Mouse (Mus musculus): ENCODE measurements around the gene Mrpl21. TPM values are rescaled to one million over a fixed set of nuclear protein-coding genes. Genes with fewer than 3 reads are reported as not detected.
A peak's percentile ranks its signal among the peaks of the same experiment; 100 is the strongest.

Mrpl21 gene
- polyA plus RNA-seq, 1 experiment = 53.9 TPM

- no peak for DNase-seq (ENCODE audit: extremely low spot score in 1 of 2, low spot score in 1 of 2)
These were observed 12.5 kb downstream of the Mrpl21 start for GRCm38 (mm10) chr19:3295245-3295644.

- no peak for DNase-seq (ENCODE audit: extremely low spot score in 1 of 2, low spot score in 1 of 2)
These were observed 14.3 kb downstream of the Mrpl21 start for GRCm38 (mm10) chr19:3297034-3297433.

- DNase-seq (ENCODE audit: extremely low spot score in 1 of 2, low spot score in 1 of 2) = no peak
These were observed 15.1 kb downstream of the Mrpl21 start for GRCm38 (mm10) chr19:3297775-3298174.

- no peak for DNase-seq (ENCODE audit: extremely low spot score in 1 of 2, low spot score in 1 of 2)
These were observed 21.3 kb downstream of the Mrpl21 start for GRCm38 (mm10) chr19:3304017-3304416.

- DNase-seq (ENCODE audit: extremely low spot score in 1 of 2, low spot score in 1 of 2) = no peak
These were observed 24.7 kb downstream of the Mrpl21 start for GRCm38 (mm10) chr19:3307175-3307949.

- no peak for DNase-seq (ENCODE audit: extremely low spot score in 1 of 2, low spot score in 1 of 2)
These were observed 36.6 kb downstream of the Mrpl21 start for GRCm38 (mm10) chr19:3319341-3319740.

GRCm38 (mm10) chr19:3320086-3320485 lies 37.4 kb downstream of the Mrpl21 start:
- no peak for DNase-seq (ENCODE audit: extremely low spot score in 1 of 2, low spot score in 1 of 2)

GRCm38 (mm10) chr19:3320801-3321200 lies 38.1 kb downstream of the Mrpl21 start:
- no peak for DNase-seq (ENCODE audit: extremely low spot score in 1 of 2, low spot score in 1 of 2)

- no peak for DNase-seq (ENCODE audit: extremely low spot score in 1 of 2, low spot score in 1 of 2)
These were observed 38.9 kb downstream of the Mrpl21 start for GRCm38 (mm10) chr19:3321617-3322016.

GRCm38 (mm10) chr19:3322261-3322969 lies 39.7 kb downstream of the Mrpl21 start, which contains the start of gene Cpt1a:
Cpt1a (plus strand) TSS chr19:3322334.
- no peak for DNase-seq (ENCODE audit: extremely low spot score in 1 of 2, low spot score in 1 of 2)

- DNase-seq (ENCODE audit: extremely low spot score in 1 of 2, low spot score in 1 of 2) = peak in 1 of 2 experiments; percentile 47
These were observed 40.5 kb downstream of the Mrpl21 start for GRCm38 (mm10) chr19:3323201-3323621.

GRCm38 (mm10) chr19:3323753-3324270 lies 41.1 kb downstream of the Mrpl21 start:
- DNase-seq (ENCODE audit: extremely low spot score in 1 of 2, low spot score in 1 of 2) = no peak

- DNase-seq (ENCODE audit: extremely low spot score in 1 of 2, low spot score in 1 of 2) = no peak
These were observed 41.6 kb downstream of the Mrpl21 start for GRCm38 (mm10) chr19:3324271-3324811.

GRCm38 (mm10) chr19:3324931-3325711 lies 42.4 kb downstream of the Mrpl21 start:
- DNase-seq (ENCODE audit: extremely low spot score in 1 of 2, low spot score in 1 of 2) = peak in 1 of 2 experiments; percentile 69

- no peak for DNase-seq (ENCODE audit: extremely low spot score in 1 of 2, low spot score in 1 of 2)
These were observed 43.2 kb downstream of the Mrpl21 start for GRCm38 (mm10) chr19:3325771-3326478.

GRCm38 (mm10) chr19:3326479-3327047 lies 43.9 kb downstream of the Mrpl21 start:
- DNase-seq (ENCODE audit: extremely low spot score in 1 of 2, low spot score in 1 of 2) = no peak

- no peak for DNase-seq (ENCODE audit: extremely low spot score in 1 of 2, low spot score in 1 of 2)
These were observed 50.5 kb downstream of the Mrpl21 start for GRCm38 (mm10) chr19:3333247-3333646.

GRCm38 (mm10) chr19:3333694-3334515 lies 51.2 kb downstream of the Mrpl21 start:
- no peak for DNase-seq (ENCODE audit: extremely low spot score in 1 of 2, low spot score in 1 of 2)

- DNase-seq (ENCODE audit: extremely low spot score in 1 of 2, low spot score in 1 of 2) = no peak
These were observed 51.8 kb downstream of the Mrpl21 start for GRCm38 (mm10) chr19:3334550-3334949.

Measured in frontal cortex, adult 2 months (tissue).